Mouse (Mus musculus) hindlimb bud, embryonic 11.5 days (tissue): ENCODE results near the gene Plekhf1.

Experiments
- DNase-seq: peaks from one replicate; pipeline ENCODE4 v3.0.0-alpha.2; 2012; ENCODE audit warnings: low read depth, low spot score; ENCODE audit errors: extremely low spot score

The Plekhf1 gene

DNA sequence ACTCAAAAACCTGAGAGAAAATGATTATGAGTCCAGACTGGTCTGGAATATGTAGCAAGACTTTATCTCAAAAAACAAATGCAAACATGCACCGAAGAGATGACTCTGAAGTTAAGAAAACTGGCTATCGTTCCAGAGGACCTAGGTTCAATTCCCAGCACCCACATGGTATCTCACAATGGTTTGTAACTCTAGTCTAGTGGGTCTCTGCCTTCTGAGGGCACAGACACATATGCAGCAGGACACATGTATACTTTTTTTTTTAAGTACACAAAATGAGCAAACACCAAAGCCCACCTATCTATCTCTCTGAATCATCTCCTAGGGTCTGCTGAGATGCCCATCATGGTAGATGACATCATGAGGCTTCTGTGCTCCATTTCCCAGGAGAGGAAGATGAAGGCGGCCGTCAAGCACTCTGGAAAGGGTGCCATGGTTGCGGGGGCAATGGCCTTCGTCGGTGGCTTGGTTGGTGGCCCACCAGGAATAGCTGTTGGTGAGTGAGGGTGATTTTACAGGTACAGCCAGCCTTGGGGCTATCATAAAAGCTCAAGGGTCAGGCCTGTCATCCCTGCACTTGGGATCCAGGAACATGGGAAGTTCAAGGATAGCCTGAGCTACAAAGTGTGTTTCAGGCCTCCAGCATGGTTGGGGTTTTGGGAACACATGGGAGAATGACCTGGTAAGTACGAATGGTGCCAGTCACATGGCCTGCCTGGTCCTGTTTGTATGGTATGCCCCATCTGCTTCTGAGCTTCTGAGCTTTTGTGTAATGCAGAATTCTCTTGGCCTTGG, 39.3 kb downstream of the Plekhf1 start:
- DNase-seq, result no peak

DNA sequence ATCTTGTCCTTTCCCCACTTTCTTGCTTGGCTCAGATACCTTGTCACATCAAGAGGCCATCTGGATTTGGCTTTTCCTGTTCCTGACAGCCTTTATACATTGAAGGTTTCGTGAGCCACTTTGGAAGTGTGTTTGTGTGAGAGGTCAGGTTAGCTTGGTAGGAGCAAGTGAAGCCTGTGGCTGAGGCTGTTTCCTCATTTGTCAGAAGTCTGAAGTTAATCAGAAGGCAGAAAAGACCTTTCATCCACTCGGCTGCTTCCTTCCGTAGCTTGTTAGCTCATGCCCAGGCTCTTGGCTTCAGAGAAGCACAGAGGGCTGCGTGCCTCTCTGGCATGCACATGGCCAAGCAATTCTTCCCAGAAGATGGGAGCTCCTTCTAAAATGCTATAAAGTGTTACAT, 40.0 kb downstream of the Plekhf1 start:
- no peak for DNase-seq

DNA sequence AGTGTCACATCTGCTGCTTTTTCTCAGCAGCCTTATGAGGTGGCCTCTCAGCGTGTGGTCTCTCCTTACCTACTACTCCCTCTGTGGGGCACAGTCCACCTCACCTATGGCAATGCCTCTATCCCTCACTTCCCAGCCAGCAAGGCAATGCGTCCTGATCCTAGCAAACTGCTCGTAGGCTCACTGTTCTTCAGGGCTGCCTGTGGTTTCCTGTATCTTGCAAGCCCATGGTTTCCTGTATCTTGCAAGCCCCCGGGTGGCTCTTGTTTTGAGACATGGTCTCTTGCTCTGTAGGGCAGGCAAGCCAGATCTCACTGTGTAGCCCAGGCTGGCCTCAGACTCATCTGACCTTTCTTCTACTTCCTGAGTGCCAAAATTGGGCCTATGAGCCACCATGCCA, 41.0 kb downstream of the Plekhf1 start:
- DNase-seq, result no peak

DNA sequence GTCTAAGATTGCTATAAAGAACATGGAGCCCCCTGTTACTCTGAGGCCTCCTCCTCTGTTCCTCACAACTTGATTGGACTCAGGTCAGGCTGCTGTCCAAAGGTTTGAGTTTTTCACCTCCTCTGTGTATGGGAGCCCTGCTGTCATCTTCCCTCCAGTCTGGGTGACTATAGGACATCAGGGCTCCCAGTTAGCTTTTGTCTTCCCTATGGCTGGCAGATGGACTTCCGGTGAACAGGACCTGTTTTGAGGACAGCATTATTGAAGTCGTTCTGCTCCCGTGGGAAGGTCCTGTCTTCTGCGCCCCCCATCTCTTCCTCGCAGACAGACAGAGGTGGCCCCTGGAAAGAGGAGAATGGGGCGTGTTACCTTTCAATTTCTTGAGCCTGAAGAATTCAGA, 43.0 kb downstream of the Plekhf1 start:
- DNase-seq, result no peak

DNA sequence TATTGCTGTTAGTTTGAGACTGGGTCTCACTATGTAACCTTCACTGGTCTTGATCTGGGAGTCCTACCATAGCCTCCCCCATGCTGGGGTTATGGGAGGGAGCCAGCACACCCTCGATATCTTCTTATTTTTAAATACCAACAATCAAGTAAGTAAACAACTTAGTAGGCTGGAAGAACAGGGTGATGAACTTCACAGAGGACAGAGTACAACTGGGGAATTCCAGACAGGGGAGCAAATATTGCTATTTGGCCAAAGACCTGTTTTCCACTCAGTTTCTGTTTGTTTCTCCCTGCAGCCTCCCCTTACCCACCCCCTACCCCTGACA, 43.4 kb downstream of the Plekhf1 start:
- DNase-seq, result no peak

DNA sequence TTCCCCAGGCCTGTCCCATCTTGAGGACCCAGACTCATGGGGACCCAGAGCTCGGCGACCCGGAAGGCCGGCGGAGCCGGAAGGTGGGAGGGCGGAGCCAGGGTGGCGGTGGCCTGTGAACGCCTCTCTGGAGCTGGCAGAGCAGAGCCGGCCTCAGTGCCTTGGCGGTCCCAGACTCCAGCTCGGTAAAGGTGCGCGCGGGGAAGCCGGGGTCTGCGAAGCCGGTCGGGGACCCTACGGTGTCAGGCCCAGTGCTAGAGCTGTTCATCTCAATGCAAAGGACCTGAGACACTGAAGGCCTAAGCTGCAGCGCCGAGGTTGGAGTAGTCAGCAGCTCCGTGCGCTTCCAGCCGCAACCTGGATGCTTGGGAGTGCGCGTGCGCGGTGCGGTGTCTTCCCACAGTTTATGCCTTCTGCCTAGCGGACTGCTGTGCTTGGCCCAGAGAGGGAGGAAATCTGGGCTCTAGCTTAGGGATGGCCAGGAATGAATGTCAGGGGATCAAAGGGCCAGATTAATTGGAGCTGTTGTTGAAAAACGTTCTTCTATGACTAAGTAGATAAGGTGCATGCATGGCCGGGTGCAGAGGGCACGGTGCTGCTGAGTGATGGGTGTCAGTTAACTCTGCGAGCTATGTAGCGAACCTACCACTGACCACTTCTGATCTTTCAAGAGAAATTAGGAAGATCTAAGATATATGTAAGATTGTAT, 44.0 kb downstream of the Plekhf1 start:
- DNase-seq, result no peak

DNA sequence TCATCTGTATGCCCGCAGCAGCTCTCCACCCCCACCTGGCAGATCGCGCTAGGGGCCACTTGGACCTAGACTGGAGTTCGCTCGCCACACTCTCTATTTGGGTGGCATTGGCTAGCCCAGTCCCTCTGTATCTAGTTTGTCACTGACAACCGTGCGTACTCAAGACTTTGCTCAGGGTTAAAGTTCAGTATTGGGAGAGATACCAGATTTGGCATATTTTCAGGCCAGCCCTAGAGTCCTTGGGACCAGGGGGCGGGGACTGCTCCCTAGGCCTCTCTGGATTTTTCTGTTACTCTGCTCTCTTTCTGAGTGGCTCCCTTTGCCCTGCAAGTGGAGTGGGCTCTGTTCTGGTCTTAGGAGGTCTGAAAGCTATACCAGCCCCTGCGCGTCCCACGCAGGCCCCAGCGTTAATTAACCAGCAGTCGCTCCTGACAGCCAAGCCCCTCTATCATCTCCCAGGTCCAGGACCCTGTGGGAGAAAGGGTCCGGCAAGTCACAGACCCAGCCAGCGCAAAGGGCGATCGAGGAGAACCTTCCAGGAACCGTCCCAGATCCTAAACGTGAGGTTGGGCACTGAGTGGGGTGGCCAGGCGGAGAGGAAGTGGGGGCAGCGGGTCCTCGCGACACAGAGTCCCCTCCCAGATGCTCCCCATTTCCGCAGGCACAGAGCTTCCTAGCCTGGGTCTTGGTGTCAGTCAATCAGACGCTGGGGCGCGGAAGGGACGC, 44.7 kb downstream of the Plekhf1 start, which contains the start of gene 1600014C10Rik:
TSS of gene 1600014C10Rik (plus strand) at position 256 of the 726 bp plus-strand sequence.
- no peak for DNase-seq

DNA sequence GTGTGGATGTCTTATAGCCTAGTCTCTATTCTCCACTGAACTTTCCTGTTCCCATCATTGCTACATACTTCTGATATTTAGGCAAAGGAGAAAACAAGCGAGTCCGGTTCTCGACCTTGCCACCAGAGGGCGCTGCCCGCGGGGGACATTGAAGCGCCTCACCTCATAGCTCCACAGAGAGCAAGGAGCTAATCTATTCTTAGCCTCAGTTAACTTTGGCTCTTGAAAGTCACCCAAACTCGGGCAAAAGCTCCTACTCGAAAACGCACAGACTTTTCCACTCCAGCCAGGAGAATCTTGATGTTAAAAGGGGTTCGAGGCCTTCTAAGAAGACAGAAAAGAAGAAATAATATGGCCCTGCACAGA, 45.2 kb downstream of the Plekhf1 start:
- DNase-seq, result no peak

DNA sequence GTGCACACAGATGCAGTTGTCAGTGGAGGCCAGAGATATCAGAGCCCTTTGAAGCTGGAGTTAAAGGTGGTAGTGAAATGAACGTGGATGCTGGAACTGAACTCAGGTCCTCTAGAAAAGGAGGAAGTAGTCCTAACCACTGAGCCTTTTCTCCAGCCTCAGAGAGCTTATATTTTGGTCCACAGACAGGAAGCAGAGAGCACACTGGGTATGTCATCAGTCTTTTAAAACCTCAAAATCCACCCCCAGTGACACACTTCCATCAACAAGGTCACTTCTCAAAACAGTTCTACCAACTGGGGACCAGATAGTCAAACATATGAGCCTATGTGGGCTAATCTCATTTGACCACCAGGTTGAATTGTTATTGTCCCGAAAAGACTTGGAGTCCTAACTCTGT, 46.5 kb downstream of the Plekhf1 start:
- no peak for DNase-seq

DNA sequence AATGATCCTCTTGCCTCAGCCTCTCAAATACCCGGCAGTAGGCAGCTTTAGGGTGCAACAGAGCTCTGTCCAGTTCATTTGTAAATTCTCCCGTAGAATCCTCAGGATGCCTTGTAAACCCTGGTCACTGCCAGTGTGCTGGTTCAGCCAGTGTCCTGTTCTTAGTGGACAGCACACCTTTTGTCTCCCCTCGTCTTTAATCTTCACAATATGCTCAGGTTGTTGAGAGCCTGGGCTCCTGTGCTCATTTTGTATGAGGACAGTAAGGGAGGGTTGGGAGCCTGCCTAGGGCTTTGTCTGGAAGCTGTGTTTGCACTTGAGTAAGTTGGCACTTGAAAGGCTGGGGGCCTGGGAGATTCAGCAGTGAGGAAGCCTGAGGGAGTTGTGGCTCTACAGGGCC, 47.9 kb downstream of the Plekhf1 start:
- no peak for DNase-seq

DNA sequence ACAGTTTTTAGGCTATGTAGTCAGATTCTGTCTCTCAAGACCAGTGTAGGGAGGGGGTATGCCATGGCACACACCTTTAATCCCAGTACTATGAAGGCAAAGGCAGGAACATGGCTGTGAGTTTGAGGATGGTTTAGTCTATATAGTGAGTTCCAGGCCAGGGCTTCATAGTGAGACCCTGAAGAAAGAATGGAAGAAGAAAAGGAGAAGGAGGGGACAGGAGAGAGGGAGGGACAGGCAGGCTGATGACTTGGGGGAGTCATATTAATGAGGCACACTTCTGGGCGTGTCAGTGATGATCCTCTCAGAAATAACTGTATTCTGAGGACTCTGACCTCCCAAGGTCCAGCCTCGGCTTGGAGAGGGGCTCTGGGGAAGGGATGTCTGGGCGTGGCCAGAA, 51.8 kb downstream of the Plekhf1 start:
- DNase-seq, result no peak

DNA sequence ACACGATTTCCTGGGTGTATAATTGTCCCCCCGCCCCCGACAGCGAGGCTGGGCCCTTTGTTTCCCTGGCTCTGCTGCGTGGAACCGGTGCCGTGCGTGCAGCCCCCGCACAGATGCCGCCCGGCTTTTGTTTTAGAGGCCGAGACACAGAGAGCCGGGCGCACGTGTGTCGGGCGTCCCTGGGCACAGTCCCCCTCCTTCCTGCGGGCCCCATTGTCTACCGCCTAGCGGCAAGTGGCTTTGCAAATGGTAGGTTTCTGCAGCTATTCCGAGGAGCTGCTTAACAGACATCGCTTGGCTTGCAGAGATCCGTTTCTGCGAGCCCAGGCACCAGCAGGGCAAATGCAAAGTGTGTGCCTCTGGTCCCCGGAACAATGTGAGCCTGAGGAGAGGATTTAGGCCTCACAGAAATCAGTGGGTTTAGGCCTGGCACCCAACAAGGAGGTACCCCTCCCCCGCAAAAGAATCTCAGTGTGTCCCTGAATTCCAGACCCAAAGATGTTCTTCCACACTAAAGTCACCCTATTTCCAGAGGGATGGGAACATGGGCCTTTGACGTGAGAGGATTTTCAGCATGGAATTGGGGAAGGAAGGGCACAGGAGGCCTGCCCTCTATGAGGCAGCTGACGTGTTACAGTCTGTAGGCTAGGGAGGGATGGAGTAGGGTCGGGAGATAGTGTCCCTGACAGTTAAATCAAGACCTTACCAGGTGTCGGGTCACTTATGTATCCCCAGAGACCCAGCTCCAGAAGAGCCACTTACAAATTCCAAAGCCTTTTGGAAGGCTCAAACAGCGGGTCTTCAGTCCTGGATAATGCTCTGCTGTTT, 53.3 kb downstream of the Plekhf1 start:
- DNase-seq, result no peak

DNA sequence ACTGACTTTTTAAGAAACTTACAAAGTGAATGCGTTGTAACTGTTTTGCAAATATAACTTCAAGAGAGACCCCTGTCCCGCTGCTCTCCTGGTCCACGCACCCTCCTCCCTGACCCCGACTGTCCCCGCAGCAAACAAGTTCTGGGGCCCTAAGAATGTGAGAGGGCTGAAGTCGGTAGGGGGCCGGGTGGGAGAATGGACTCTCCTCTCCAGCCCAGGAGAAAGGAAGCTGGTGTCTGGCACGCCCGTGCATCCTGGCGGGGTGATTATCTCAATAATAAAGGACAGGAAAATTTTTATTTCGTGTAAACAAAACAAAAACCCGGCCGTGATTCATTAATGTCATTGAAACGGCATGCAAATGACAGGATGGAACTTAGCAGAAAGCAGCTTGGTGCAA, 53.9 kb downstream of the Plekhf1 start:
- no peak for DNase-seq

DNA sequence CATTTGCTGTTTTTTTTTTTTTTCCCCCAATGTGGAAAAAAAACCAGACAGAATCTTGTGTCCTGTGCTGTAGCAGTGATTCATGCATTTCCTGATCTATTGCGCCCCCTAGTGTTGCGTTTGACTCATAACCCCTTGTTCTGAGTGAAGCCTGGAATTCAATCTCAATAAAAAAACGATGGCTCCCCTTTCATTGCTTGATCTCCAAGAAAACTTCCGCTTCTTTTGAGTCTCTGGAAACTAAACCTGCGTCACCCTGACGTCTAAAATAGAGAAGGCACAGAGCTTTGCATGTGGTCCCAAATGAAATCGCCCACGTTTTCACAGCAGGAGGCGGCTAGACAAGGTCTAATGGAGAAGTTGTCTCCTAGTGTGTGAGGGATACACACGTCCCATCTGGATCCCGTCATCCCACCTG, 60.1 kb downstream of the Plekhf1 start:
- DNase-seq, result no peak
